Mouse (Mus musculus) MEL (cell line): ENCODE data around the gene Evx1. TPM values are rescaled to one million over a fixed set of nuclear protein-coding genes. Genes with fewer than 3 reads are reported as not detected.

Source experiments
- DNase-seq: peaks from one replicate; pipeline ENCODE4 v3.0.0; 2011; ENCODE audit warnings: low read depth, low spot score
- H3K27ac ChIP-seq: 2 replicates; pipeline ENCODE4 v1.5.1; 2012; ENCODE audit warnings: low read depth, mild to moderate bottlenecking, control low read depth, low read length, moderate library complexity; ENCODE audit not compliant: control insufficient read depth
- H3K27me3 ChIP-seq, 2 experiments: fragments of 150-350 bp in 1 of 2; sonication (generic) in 1 of 2; 2 replicates each; pipeline ENCODE4 v1.6.1; 2012; ENCODE audit warnings: low read length in 2 of 2, mild to moderate bottlenecking in 2 of 2, improper control_type of control experiment in 1 of 2, moderate library complexity in 1 of 2; ENCODE audit not compliant: insufficient read depth in 2 of 2, control insufficient read depth in 1 of 2
- H3K36me3 ChIP-seq, 2 experiments: 2 replicates each; pipeline ENCODE4 v1.6.1; 2012 to 2014; ENCODE audit warnings: low read length in 2 of 2, improper control_type of control experiment in 1 of 2, inconsistent platforms in 1 of 2, mild to moderate bottlenecking in 1 of 2; ENCODE audit not compliant: insufficient read depth in 2 of 2, control insufficient read depth in 1 of 2
- H3K4me1 ChIP-seq, 2 experiments: fragments of 150-350 bp in 1 of 2; sonication (generic) in 1 of 2; 2 replicates each; pipeline ENCODE4 v1.6.1; 2012; ENCODE audit warnings: low read length in 2 of 2, improper control_type of control experiment in 1 of 2, mild to moderate bottlenecking in 1 of 2; ENCODE audit not compliant: insufficient read depth in 2 of 2, control insufficient read depth in 1 of 2
- H3K4me3 ChIP-seq, 2 experiments: fragments of 150-350 bp in 1 of 2; sonication (generic) in 1 of 2; 2 replicates each; pipeline ENCODE4 v1.5.1; 2012; ENCODE audit warnings: low read depth in 2 of 2, low read length in 2 of 2, mild to moderate bottlenecking in 2 of 2, moderate library complexity in 2 of 2, control low read depth in 1 of 2, improper control_type of control experiment in 1 of 2; ENCODE audit not compliant: control insufficient read depth in 1 of 2, insufficient read depth in 1 of 2
- H3K79me2 ChIP-seq: 2 replicates; pipeline ENCODE4 v1.6.1; 2012; ENCODE audit warnings: mild to moderate bottlenecking, low read length, moderate library complexity; ENCODE audit not compliant: control insufficient read depth, poor library complexity, insufficient read depth
- H3K9ac ChIP-seq: 2 replicates; pipeline ENCODE4 v1.6.1; 2012; ENCODE audit warnings: low read depth, mild to moderate bottlenecking, control low read depth, low read length, moderate library complexity; ENCODE audit not compliant: control insufficient read depth, poor library complexity, severe bottlenecking
- H3K9me3 ChIP-seq: fragments of 150-350 bp; sonication (generic); replicated peaks from 2 replicates; pipeline ENCODE4 v1.6.1; 2012; ENCODE audit warnings: mild to moderate bottlenecking, low read length, improper control_type of control experiment, moderate library complexity; ENCODE audit not compliant: insufficient read depth
- BHLHE40 ChIP-seq: IDR thresholded peaks from 2 replicates; pipeline ENCODE4 v1.6.1; 2012; ENCODE audit warnings: low read depth, mild to moderate bottlenecking, inconsistent platforms, low read length, improper control_type of control experiment, borderline replicate concordance
- EP300 ChIP-seq, 2 experiments: IDR thresholded peaks; 2 replicates each; pipeline ENCODE4 v1.6.1; 2011; ENCODE audit warnings: improper control_type of control experiment in 2 of 2, low read length in 2 of 2, low read depth in 1 of 2, mild to moderate bottlenecking in 1 of 2
- GABPA ChIP-seq: IDR thresholded peaks from 2 replicates; pipeline ENCODE4 v1.6.1; 2012; ENCODE audit warnings: low read depth, mild to moderate bottlenecking, inconsistent platforms, low read length, improper control_type of control experiment, moderate library complexity
- HCFC1 ChIP-seq: IDR thresholded peaks from 2 replicates; pipeline ENCODE4 v1.6.1; 2012; ENCODE audit warnings: low read depth, mild to moderate bottlenecking, inconsistent platforms, low read length, improper control_type of control experiment, moderate library complexity
- KAT2A ChIP-seq: conservative IDR thresholded peaks from 2 replicates; pipeline ENCODE4 v1.6.1; 2012; ENCODE audit warnings: low read depth, low read length, improper control_type of control experiment, inconsistent platforms
- MAZ ChIP-seq: IDR thresholded peaks from 2 replicates; pipeline ENCODE4 v1.6.1; 2012; ENCODE audit warnings: low read depth, mild to moderate bottlenecking, inconsistent platforms, low read length, improper control_type of control experiment
- MXI1 ChIP-seq: IDR thresholded peaks from 2 replicates; pipeline ENCODE4 v1.6.1; 2011; ENCODE audit warnings: mild to moderate bottlenecking, low read depth, low read length, improper control_type of control experiment
- MYB ChIP-seq: IDR thresholded peaks from 2 replicates; pipeline ENCODE4 v1.6.1; 2011; ENCODE audit warnings: mild to moderate bottlenecking, low read depth, low read length, improper control_type of control experiment
- MYC ChIP-seq: IDR thresholded peaks from 2 replicates; pipeline ENCODE4 v1.6.1; 2011; ENCODE audit warnings: low read depth, mild to moderate bottlenecking, low read length, improper control_type of control experiment, moderate library complexity
- NRF1 ChIP-seq: IDR thresholded peaks from 2 replicates; pipeline ENCODE4 v1.6.1; 2014; ENCODE audit warnings: low read depth, mild to moderate bottlenecking, inconsistent platforms, low read length, improper control_type of control experiment, moderate library complexity; ENCODE audit not compliant: poor library complexity, insufficient read depth, severe bottlenecking
- POLR2AphosphoS5 ChIP-seq: IDR thresholded peaks from 2 replicates; pipeline ENCODE4 v1.6.1; 2012; ENCODE audit warnings: low read depth, borderline replicate concordance, mild to moderate bottlenecking, inconsistent platforms, low read length, moderate library complexity, mixed read lengths
- RCOR1 ChIP-seq: IDR thresholded peaks from 2 replicates; pipeline ENCODE4 v1.6.1; 2012; ENCODE audit warnings: low read depth, mild to moderate bottlenecking, inconsistent platforms, low read length, improper control_type of control experiment
- SIN3A ChIP-seq: IDR thresholded peaks from 2 replicates; pipeline ENCODE4 v1.6.1; 2012; ENCODE audit warnings: low read length, improper control_type of control experiment, inconsistent platforms
- SMC3 ChIP-seq: IDR thresholded peaks from 2 replicates; pipeline ENCODE4 v1.6.1; 2011; ENCODE audit warnings: low read depth, low read length, improper control_type of control experiment
- TAL1 ChIP-seq: IDR thresholded peaks from 2 replicates; pipeline ENCODE4 v1.6.1; 2012; ENCODE audit warnings: mild to moderate bottlenecking, inconsistent platforms, low read length, moderate library complexity, mixed read lengths
- TCF12 ChIP-seq: IDR thresholded peaks from 2 replicates; pipeline ENCODE4 v1.6.1; 2014; ENCODE audit warnings: low read depth, mild to moderate bottlenecking, inconsistent platforms, low read length, improper control_type of control experiment, moderate library complexity
- UBTF ChIP-seq: IDR thresholded peaks from 2 replicates; pipeline ENCODE4 v1.6.1; 2012; ENCODE audit warnings: low read depth, mild to moderate bottlenecking, inconsistent platforms, low read length, improper control_type of control experiment, moderate library complexity, borderline replicate concordance; ENCODE audit not compliant: insufficient read depth
- USF1 ChIP-seq: IDR thresholded peaks from 2 replicates; pipeline ENCODE4 v1.6.1; 2014; ENCODE audit warnings: low read depth, mild to moderate bottlenecking, inconsistent platforms, low read length, improper control_type of control experiment, moderate library complexity
- ZC3H11A ChIP-seq: IDR thresholded peaks from 2 replicates; pipeline ENCODE4 v1.6.1; 2012; ENCODE audit warnings: low read depth, mild to moderate bottlenecking, inconsistent platforms, low read length, improper control_type of control experiment
- ZKSCAN1 ChIP-seq: IDR thresholded peaks from 2 replicates; pipeline ENCODE4 v1.6.1; 2012; ENCODE audit warnings: low read depth, mild to moderate bottlenecking, inconsistent platforms, low read length, improper control_type of control experiment, moderate library complexity
- ZMIZ1 ChIP-seq: IDR thresholded peaks from 2 replicates; pipeline ENCODE4 v1.6.1; 2012; ENCODE audit warnings: low read depth, mild to moderate bottlenecking, inconsistent platforms, low read length, improper control_type of control experiment, moderate library complexity
- polyA plus RNA-seq, 2 experiments: library from polyadenylated mRNA; stranded (reverse) in 1 of 2; unstranded in 1 of 2; fragments of >175 nt in 1 of 2; fragments of >200 nt in 1 of 2; gene quantifications; 2 replicates each; pipeline versions ENCODE4 v1.2.1 to v1.2.4; 2012; ENCODE audit warnings: low replicate concordance in 2 of 2, low read depth in 1 of 2; ENCODE audit not compliant: insufficient read length in 2 of 2, insufficient read depth in 1 of 2, missing spikeins in 1 of 2
- total RNA-seq: library from RNA; depleted of rRNA; stranded (reverse); fragments of 300-350 nt; gene quantifications from 2 replicates; pipeline ENCODE4 v1.2.3, GENCODE M21; 2012

Gene Evx1
- total and polyA plus RNA-seq, 3 experiments, result not detected

- H3K4me1 ChIP-seq, result no peaks in the 10 kb centered on the region
- no peaks in the 10 kb centered on the region for H3K79me2 ChIP-seq
- no peak overlapping the region for H3K4me3 ChIP-seq
- H3K36me3 ChIP-seq, result no peaks in the 10 kb centered on the region
- no peaks in the 10 kb centered on the region for H3K9me3 ChIP-seq
- H3K27ac ChIP-seq, result no peak overlapping the region
- no peak overlapping the region for H3K9ac ChIP-seq
- no peak for DNase-seq
- no peaks in the 10 kb centered on the region for H3K27me3 ChIP-seq
- TF ChIP-seq SMC3, result no peak
- TF ChIP-seq GABPA, result no peak
- TF ChIP-seq UBTF, result no peak
- no peak for TF ChIP-seq BHLHE40
- no peak for TF ChIP-seq USF1
- TF ChIP-seq POLR2AphosphoS5, result no peak
- no peak for TF ChIP-seq HCFC1
- no peak for TF ChIP-seq TCF12
- TF ChIP-seq MXI1, result no peak
- no peak for TF ChIP-seq KAT2A
- no peak for TF ChIP-seq ZMIZ1
- no peak for TF ChIP-seq NRF1
- TF ChIP-seq ZKSCAN1, result no peak
- no peak for TF ChIP-seq MYC
- no peak for TF ChIP-seq ZC3H11A
- TF ChIP-seq MAZ, result no peak
- TF ChIP-seq MYB, result no peak
Measured at GRCm38 (mm10) chr6:52294616-52295015, 18.7 kb upstream of the Evx1 start.

- Histone ChIP-seq H3K27ac (no peak overlapping the region), H3K9ac (no peak overlapping the region), H3K27me3 (no peaks in the 10 kb centered on the region), H3K4me3 (no peak overlapping the region), H3K9me3 (no peaks in the 10 kb centered on the region), H3K79me2 (no peaks in the 10 kb centered on the region), H3K4me1 (no peaks in the 10 kb centered on the region), H3K36me3 (no peaks in the 10 kb centered on the region)
- no peak for DNase-seq
- TF ChIP-seq RCOR1 (no peak), SIN3A (no peak), EP300 (IDR thresholded peaks at IDR 0.05; ENCODE audit: low read depth in 1 of 2, low read length in 2 of 2) (no peak), TAL1 (no peak)
Measured at GRCm38 (mm10) chr6:52298511-52298910, 14.8 kb upstream of the Evx1 start.
